Mouse (Mus musculus): Measurements from ENCODE around the gene Rgn. TPM values are rescaled to one million over a fixed set of nuclear protein-coding genes. Genes with fewer than 3 reads are reported as not detected.

Gene Rgn
- polyA plus RNA-seq (2012) = not detected in 2 replicates

DNA sequence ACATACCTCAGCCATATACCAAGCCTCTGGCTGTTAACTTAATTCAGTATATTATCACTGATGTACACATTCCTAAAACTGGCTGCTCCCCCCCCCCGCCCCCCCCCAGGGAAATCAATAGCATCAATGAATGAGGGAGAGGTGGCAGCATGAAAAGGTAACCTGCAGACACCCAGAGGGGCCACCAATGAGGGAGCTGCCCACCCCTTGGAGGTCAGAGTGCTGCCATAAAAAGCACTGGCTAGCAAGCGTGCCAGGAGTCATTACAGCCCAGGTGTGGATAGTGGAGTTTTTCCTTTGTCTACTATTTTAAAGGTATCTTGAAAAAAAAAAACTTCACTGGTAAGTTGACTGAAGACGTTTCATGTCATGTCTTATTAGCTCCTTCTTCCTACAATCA, at the start of gene Rgn:
Rgn (plus strand) TSS at position 256 of the 400 bp plus-strand sequence.

Other genes starting within 250 kb of the Rgn start
- 12.2 and 12.4 TPM in 2 replicates for gene Rp2, start 185.3 kb upstream of the Rgn start, polyA plus RNA-seq (2012)
- gene Jade3, start 124.1 kb upstream of the Rgn start, polyA plus RNA-seq (2012) = 0.31 and 0.55 TPM in 2 replicates
- 72.3 and 72.5 TPM in 2 replicates for gene Rbm10, start 67.7 kb downstream of the Rgn start, polyA plus RNA-seq (2012)
- 702 and 766 TPM in 2 replicates for gene Ndufb11, start 67.8 kb downstream of the Rgn start, polyA plus RNA-seq (2012)
- gene Uba1, start 108.5 kb downstream of the Rgn start, polyA plus RNA-seq (2012) = 197 and 210 TPM in 2 replicates
- gene Cdk16, start 138.2 kb downstream of the Rgn start, polyA plus RNA-seq (2012) = 54.5 and 62.9 TPM in 2 replicates
- gene Usp11, start 154.1 kb downstream of the Rgn start, polyA plus RNA-seq (2012) = 12.1 and 18.9 TPM in 2 replicates
- gene Araf, start 248.0 kb downstream of the Rgn start, polyA plus RNA-seq (2012) = 38.8 and 52.9 TPM in 2 replicates